8 mouse cellular contexts compared by ENCODE assay signal in the genomic region with DNA sequence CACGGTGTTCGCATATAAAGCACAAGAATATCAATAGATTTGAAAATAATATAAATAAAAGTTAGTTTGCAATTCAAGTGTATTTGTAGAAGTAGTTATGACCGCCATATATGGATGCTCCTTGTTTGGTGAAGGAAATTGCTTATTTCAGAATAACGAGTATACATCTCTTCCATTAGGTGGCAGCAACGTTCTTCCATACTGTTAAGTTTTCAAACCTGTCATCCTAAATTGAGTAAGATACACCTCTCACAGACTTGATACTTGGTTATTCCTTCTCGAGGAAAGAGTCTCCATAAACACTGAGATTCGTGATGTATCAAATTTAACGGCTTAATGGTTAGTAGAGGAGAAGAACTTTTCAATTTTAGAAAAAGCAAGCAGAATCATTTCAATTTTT. TPM values are rescaled to one million over a fixed set of nuclear protein-coding genes. Genes with fewer than 3 reads are reported as not detected.
A peak's percentile ranks its signal among the peaks of the same experiment; 100 is the strongest.
DNase-seq lines count a peak whose midpoint lies in the region; ATAC-seq lines count a peak whose summit lies in the region.

No protein-coding gene starts in this region.

- H3K4me2 ChIP-seq in neural tube, embryonic 11.5 days (ENCODE audit: low read depth), result no peak overlapping the region
- no peak overlapping the region for H3K4me2 ChIP-seq in midbrain, embryonic 13.5 days (replicated peaks)

- WGBS in neural tube, embryonic 11.5 days, result 22% methylated on average over 8 of the region's 8 CpGs
- WGBS in midbrain, embryonic 13.5 days, result 26% methylated on average over 8 of the region's 8 CpGs

- no peaks in the 10 kb centered on the region for H3K36me3 ChIP-seq in neural tube, embryonic 11.5 days (ENCODE audit: control insufficient read depth, insufficient read depth, low read length)
- H3K36me3 ChIP-seq in midbrain, embryonic 13.5 days, result no peaks in the 10 kb centered on the region

- H3K27me3 ChIP-seq in neural tube, embryonic 11.5 days (ENCODE audit: control insufficient read depth, insufficient read depth, low read length), result no peaks in the 10 kb centered on the region
- H3K27me3 ChIP-seq in midbrain, embryonic 13.5 days, result no peaks in the 10 kb centered on the region

- no peak overlapping the region for H3K4me3 ChIP-seq in neural tube, embryonic 11.5 days (ENCODE audit: low read depth, low read length)
- no peak overlapping the region for H3K4me3 ChIP-seq in midbrain, embryonic 13.5 days (replicated peaks)

- peaks cover 4% of the 10 kb centered on the region; the same call in 1 of the 2 replicates for H3K4me1 ChIP-seq in neural tube, embryonic 11.5 days (ENCODE audit: control insufficient read depth, insufficient read depth, low read length)
- H3K4me1 ChIP-seq in midbrain, embryonic 13.5 days (replicated peaks), result peaks cover 4% of the 10 kb centered on the region; the same call in 1 of the 2 replicates

- no peaks in the 10 kb centered on the region for H3K9me3 ChIP-seq in neural tube, embryonic 11.5 days (ENCODE audit: control insufficient read depth, low read length)
- no peaks in the 10 kb centered on the region for H3K9me3 ChIP-seq in midbrain, embryonic 13.5 days

- no peak overlapping the region for H3K27ac ChIP-seq in neural tube, embryonic 11.5 days (ENCODE audit: low read depth, low read length)
- no peak overlapping the region for H3K27ac ChIP-seq in midbrain, embryonic 13.5 days

- peak; percentile 92 for ATAC-seq in frontal cortex, adult (ENCODE audit: low TSS enrichment)
- no peak for ATAC-seq in neural tube, embryonic 11.5 days (ENCODE audit: insufficient read depth, low FRiP score, low TSS enrichment)
- ATAC-seq in midbrain, embryonic 13.5 days, result 0 out of 2 replicates have a peak, but pooled peaks have one; percentile 50

- no peak for DNase-seq in frontal cortex, postnatal 25 days (ENCODE audit: low spot score in 2 of 2)
- peak; percentile 54 for DNase-seq in neural tube, embryonic 11.5 days (ENCODE audit: low spot score)
- no peak for DNase-seq in neural tube, embryonic 10.5 days (ENCODE audit: extremely low spot score, low spot score)
- peak; percentile 83 for DNase-seq in embryo, embryonic 10.5 days (ENCODE audit: low spot score)
- DNase-seq in right cerebral cortex, postnatal 36 days (ENCODE audit: low spot score in 2 of 2), result no peak
- DNase-seq in right cerebral cortex, postnatal 4 days, result no peak

- H3K9ac ChIP-seq in neural tube, embryonic 11.5 days (ENCODE audit: low read length), result no peak overlapping the region
- no peak overlapping the region for H3K9ac ChIP-seq in midbrain, embryonic 13.5 days (replicated peaks)

RNA-seq across cellular contexts. Expression of a gene that starts 37.4 kb away (rescaled TPM):
- polyA plus RNA-seq in neural tube, embryonic 11.5 days (2014; fragmentation: Nextera tagmentation; extraction: Ambion mirVana), result 82.5 and 82.8 TPM in 2 replicates
- polyA plus RNA-seq in midbrain, embryonic 13.5 days (2015; fragmentation: Nextera tagmentation; extraction: Ambion mirVana), result 25.5 and 27.2 TPM in 2 replicates

Comparison
In these comparisons a context has a peak if more than half of its experiments do, and no peak if none do; other contexts are left out.
1. DNase-seq: peak in neural tube, embryonic 11.5 days (single experiment) and embryo, embryonic 10.5 days (single experiment); none in frontal cortex, postnatal 25 days (0 of 2), neural tube, embryonic 10.5 days (single experiment), right cerebral cortex, postnatal 36 days (0 of 2) and right cerebral cortex, postnatal 4 days (single experiment).